Mouse (Mus musculus): Measurements from ENCODE around the gene Lrrfip2. TPM values are rescaled to one million over a fixed set of nuclear protein-coding genes. Genes with fewer than 3 reads are reported as not detected.

The Lrrfip2 gene
- total RNA-seq, 2 experiments from 2014 or later = 37.2 to 38.0 TPM

GRCm38 (mm10) chr9:111152314-111152897 lies 35.0 kb downstream of the Lrrfip2 start:
- TF ChIP-seq CTCF (conservative IDR thresholded peaks at IDR 0.05) = no peak
- Histone ChIP-seq H3K27ac (no peak overlapping the region), H3K4me3 (no peak overlapping the region)
- no peak for DNase-seq (ENCODE audit: low spot score in 2 of 2)

- Histone ChIP-seq H3K27ac (no peak overlapping the region), H3K4me3 (no peak overlapping the region)
- DNase-seq (ENCODE audit: low spot score in 2 of 2) = no peak
- TF ChIP-seq CTCF (conservative IDR thresholded peaks at IDR 0.05) = no peak
These were observed 35.6 kb downstream of the Lrrfip2 start for GRCm38 (mm10) chr9:111153026-111153425.

- Histone ChIP-seq H3K4me3 (no peak overlapping the region), H3K27ac (no peak overlapping the region)
- TF ChIP-seq CTCF (conservative IDR thresholded peaks at IDR 0.05) = no peak; the same call in 1 of the 2 replicates
- DNase-seq (ENCODE audit: low spot score in 2 of 2) = no peak
These were observed 38.5 kb downstream of the Lrrfip2 start for GRCm38 (mm10) chr9:111155764-111156458.

GRCm38 (mm10) chr9:111159562-111159961 lies 42.2 kb downstream of the Lrrfip2 start:
- TF ChIP-seq CTCF (conservative IDR thresholded peaks at IDR 0.05) = no peak
- peak overlapping the region; percentile 56; the same call in 1 of the 2 replicates for H3K27ac ChIP-seq
- no peak overlapping the region for H3K4me3 ChIP-seq
- DNase-seq (ENCODE audit: low spot score in 2 of 2) = peak; percentile 32 to 71

GRCm38 (mm10) chr9:111161213-111161612 lies 43.8 kb downstream of the Lrrfip2 start:
- H3K27ac ChIP-seq = no peak overlapping the region
- TF ChIP-seq CTCF (conservative IDR thresholded peaks at IDR 0.05) = no peak
- no peak overlapping the region for H3K4me3 ChIP-seq
- no peak for DNase-seq (ENCODE audit: low spot score in 2 of 2)

- Histone ChIP-seq H3K27ac (no peak overlapping the region), H3K4me3 (no peak overlapping the region)
- TF ChIP-seq CTCF (conservative IDR thresholded peaks at IDR 0.05) = no peak
- no peak for DNase-seq (ENCODE audit: low spot score in 2 of 2)
These were observed 49.2 kb downstream of the Lrrfip2 start for GRCm38 (mm10) chr9:111166612-111167011.

GRCm38 (mm10) chr9:111170430-111170829 lies 53.0 kb downstream of the Lrrfip2 start:
- TF ChIP-seq CTCF (conservative IDR thresholded peaks at IDR 0.05) = no peak
- DNase-seq (ENCODE audit: low spot score in 2 of 2) = no peak
- Histone ChIP-seq H3K27ac (no peak overlapping the region), H3K4me3 (no peak overlapping the region)

GRCm38 (mm10) chr9:111174071-111174470 lies 56.7 kb downstream of the Lrrfip2 start:
- DNase-seq (ENCODE audit: low spot score in 2 of 2) = no peak
- no peak for TF ChIP-seq CTCF (conservative IDR thresholded peaks at IDR 0.05)
- Histone ChIP-seq H3K27ac (no peak overlapping the region), H3K4me3 (no peak overlapping the region)

- no peak for DNase-seq (ENCODE audit: low spot score in 2 of 2)
- TF ChIP-seq CTCF (conservative IDR thresholded peaks at IDR 0.05) = no peak
- Histone ChIP-seq H3K27ac (no peak overlapping the region), H3K4me3 (no peak overlapping the region)
These were observed 61.6 kb downstream of the Lrrfip2 start for GRCm38 (mm10) chr9:111178971-111179370.

- peak in 1 of 2 experiments; percentile 41 for DNase-seq (ENCODE audit: low spot score in 2 of 2)
- Histone ChIP-seq H3K27ac (peak overlapping the region; percentile 70; the same call in 1 of the 2 replicates), H3K4me3 (no peak overlapping the region; the same call in 1 of the 2 replicates)
- TF ChIP-seq CTCF (conservative IDR thresholded peaks at IDR 0.05) = no peak
These were observed 64.8 kb downstream of the Lrrfip2 start for GRCm38 (mm10) chr9:111182176-111182575.

- TF ChIP-seq CTCF (conservative IDR thresholded peaks at IDR 0.05) = no peak
- no peak for DNase-seq (ENCODE audit: low spot score in 2 of 2)
- Histone ChIP-seq H3K4me3 (no peak overlapping the region), H3K27ac (peak overlapping the region; percentile 43)
These were observed 67.5 kb downstream of the Lrrfip2 start for GRCm38 (mm10) chr9:111184929-111185328.

- no peak for TF ChIP-seq CTCF (conservative IDR thresholded peaks at IDR 0.05)
- peak overlapping the region; percentile 32; the same call in 1 of the 2 replicates for H3K27ac ChIP-seq
- H3K4me3 ChIP-seq = no peak overlapping the region
- no peak for DNase-seq (ENCODE audit: low spot score in 2 of 2)
These were observed 69.5 kb downstream of the Lrrfip2 start for GRCm38 (mm10) chr9:111186861-111187260.

GRCm38 (mm10) chr9:111188731-111189130 lies 71.3 kb downstream of the Lrrfip2 start:
- Histone ChIP-seq H3K4me3 (no peak overlapping the region), H3K27ac (no peak overlapping the region)
- TF ChIP-seq CTCF (conservative IDR thresholded peaks at IDR 0.05) = no peak
- no peak for DNase-seq (ENCODE audit: low spot score in 2 of 2)

GRCm38 (mm10) chr9:111193211-111193610 lies 75.8 kb downstream of the Lrrfip2 start:
- no peak for DNase-seq (ENCODE audit: low spot score in 2 of 2)
- Histone ChIP-seq H3K27ac (no peak overlapping the region), H3K4me3 (no peak overlapping the region)
- no peak for TF ChIP-seq CTCF (conservative IDR thresholded peaks at IDR 0.05)

All from layer of hippocampus, adult 2 months (tissue).